8 mouse cellular contexts compared by ENCODE assay signal in the genomic region with DNA sequence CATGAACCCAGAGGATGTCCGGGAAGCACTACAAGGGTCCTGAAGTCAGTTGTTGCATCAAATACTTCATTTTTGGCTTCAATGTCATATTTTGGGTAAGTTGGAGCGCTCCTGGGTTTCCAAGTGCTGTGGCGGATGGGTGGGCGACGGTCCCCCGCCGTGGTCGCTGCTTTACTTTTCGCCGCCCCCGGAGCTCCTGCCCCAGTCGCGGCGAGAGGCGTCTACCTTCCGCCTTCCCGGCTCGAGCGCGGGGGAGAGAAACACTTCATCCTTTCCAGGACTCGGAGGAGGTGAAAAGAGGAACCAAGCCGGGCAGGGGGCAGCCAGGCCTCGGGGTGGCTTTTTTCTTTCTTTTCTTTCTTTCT. TPM values are rescaled to one million over a fixed set of nuclear protein-coding genes. Genes with fewer than 3 reads are reported as not detected.
DNase-seq lines count a peak whose midpoint lies in the region; ATAC-seq and TF ChIP-seq lines count a peak whose summit lies in the region.

No protein-coding gene starts in this region.

- peak overlapping the region; percentile 78 for H3K9ac ChIP-seq in heart, embryonic 15.5 days
- H3K9ac ChIP-seq in limb, embryonic 14.5 days (ENCODE audit: low read depth, low read length, severe bottlenecking) = peak overlapping the region; percentile 77
- H3K9ac ChIP-seq in midbrain, embryonic 16.5 days (ENCODE audit: low read depth, low read length) = peak overlapping the region; percentile 95

- no peak for TF ChIP-seq POLR2A in testis, adult 2 months (IDR thresholded peaks at IDR 0.05; ENCODE audit: control insufficient read depth, low read depth, low read length)
- no peak for TF ChIP-seq POLR2A in limb, embryonic 14.5 days (IDR thresholded peaks at IDR 0.05; ENCODE audit: borderline replicate concordance, extremely low read depth, insufficient read depth, insufficient read length)

- H3K4me2 ChIP-seq in heart, embryonic 15.5 days = peak overlapping the region; percentile 99
- peak overlapping the region; percentile 92 for H3K4me2 ChIP-seq in limb, embryonic 14.5 days (replicated peaks; ENCODE audit: low read depth, low read length, severe bottlenecking)
- peak overlapping the region; percentile 85 for H3K4me2 ChIP-seq in midbrain, embryonic 16.5 days (ENCODE audit: low read length)

- peak overlapping the region; percentile 2; the same call in 1 of the 2 replicates for H3K27ac ChIP-seq in testis, adult 2 months (ENCODE audit: control insufficient read depth, insufficient read depth, low read depth, low read length)
- peak overlapping the region; percentile 70 for H3K27ac ChIP-seq in heart, embryonic 15.5 days
- H3K27ac ChIP-seq in limb, embryonic 14.5 days (replicated peaks; ENCODE audit: low read depth, low read length) = peak overlapping the region; percentile 65
- H3K27ac ChIP-seq in midbrain, embryonic 16.5 days (ENCODE audit: low read length) = peak overlapping the region; percentile 97

- no peaks in the 10 kb centered on the region for H3K9me3 ChIP-seq in heart, embryonic 15.5 days (replicated peaks)
- no peaks in the 10 kb centered on the region for H3K9me3 ChIP-seq in limb, embryonic 14.5 days (ENCODE audit: control insufficient read depth, low read length)
- H3K9me3 ChIP-seq in midbrain, embryonic 16.5 days (replicated peaks; ENCODE audit: control insufficient read depth, low read length, poor library complexity, severe bottlenecking) = no peaks in the 10 kb centered on the region

- H3K27me3 ChIP-seq in testis, adult 2 months (ENCODE audit: control insufficient read depth, insufficient read depth, low read length) = no peaks in the 10 kb centered on the region
- H3K27me3 ChIP-seq in heart, embryonic 15.5 days = 0 out of 2 replicates have a peak, but pooled peaks cover 7% of the 10 kb centered on the region
- peaks cover 7% of the 10 kb centered on the region; the same call in 1 of the 2 replicates for H3K27me3 ChIP-seq in limb, embryonic 14.5 days (ENCODE audit: control insufficient read depth, insufficient read depth, low read length)
- H3K27me3 ChIP-seq in midbrain, embryonic 16.5 days (ENCODE audit: control insufficient read depth, insufficient read depth, low read depth, low read length) = no peaks in the 10 kb centered on the region

- DNase-seq in testis, postnatal 14 days (ENCODE audit: low spot score) = no peak
- peak; percentile 61 for DNase-seq in cerebellum, postnatal 14 days
- DNase-seq in limb, embryonic 14.5 days (ENCODE audit: low spot score) = peak; percentile 16
- peak; percentile 43 for DNase-seq in yolk sac, embryonic 10.5 days (ENCODE audit: low spot score)
- DNase-seq in gastrocnemius, adult 8-10 months (ENCODE audit: low spot score in 2 of 2) = no peak

- peak overlapping the region; percentile 85 for H3K4me3 ChIP-seq in testis, adult 2 months (ENCODE audit: control insufficient read depth, low read depth, low read length)
- H3K4me3 ChIP-seq in heart, embryonic 15.5 days = peak overlapping the region; percentile 92
- H3K4me3 ChIP-seq in limb, embryonic 14.5 days (replicated peaks; ENCODE audit: low read length) = peak overlapping the region; percentile 79
- H3K4me3 ChIP-seq in midbrain, embryonic 16.5 days (ENCODE audit: low read depth, low read length) = peak overlapping the region; percentile 93

- H3K4me1 ChIP-seq in testis, adult 2 months (ENCODE audit: control insufficient read depth, insufficient read depth, low read length) = peaks cover 19% of the 10 kb centered on the region
- H3K4me1 ChIP-seq in heart, embryonic 15.5 days (replicated peaks) = peaks cover 27% of the 10 kb centered on the region
- peaks cover 16% of the 10 kb centered on the region for H3K4me1 ChIP-seq in limb, embryonic 14.5 days (ENCODE audit: control insufficient read depth, insufficient read depth, low read length)
- H3K4me1 ChIP-seq in midbrain, embryonic 16.5 days (ENCODE audit: control insufficient read depth, insufficient read depth, low read length) = peaks cover 28% of the 10 kb centered on the region

- ATAC-seq in heart, embryonic 15.5 days (replicated peaks; ENCODE audit: insufficient number of reproducible peaks, insufficient read depth, low FRiP score, low read depth) = no peak
- ATAC-seq in limb, embryonic 14.5 days (ENCODE audit: low FRiP score, low read depth) = 0 out of 2 replicates have a peak, but pooled peaks have one; percentile 1
- peak; percentile 15 for ATAC-seq in midbrain, embryonic 16.5 days

- no peaks in the 10 kb centered on the region for H3K36me3 ChIP-seq in testis, adult 2 months (ENCODE audit: control insufficient read depth, insufficient read depth, low read length)
- no peaks in the 10 kb centered on the region for H3K36me3 ChIP-seq in heart, embryonic 15.5 days
- no peaks in the 10 kb centered on the region for H3K36me3 ChIP-seq in limb, embryonic 14.5 days (ENCODE audit: control insufficient read depth, insufficient read depth, low read length)
- H3K36me3 ChIP-seq in midbrain, embryonic 16.5 days (ENCODE audit: control insufficient read depth, insufficient read depth, low read length) = no peaks in the 10 kb centered on the region

- no peak for TF ChIP-seq CTCF in testis, adult 2 months (IDR thresholded peaks at IDR 0.05; ENCODE audit: control insufficient read depth, insufficient read depth, insufficient replicate concordance, low read depth, low read length)

- under 1% methylated on average over 23 of the region's 23 CpGs for WGBS in heart, embryonic 15.5 days
- under 1% methylated on average over 23 of the region's 23 CpGs for WGBS in limb, embryonic 14.5 days
- WGBS in midbrain, embryonic 16.5 days = under 1% methylated on average over 23 of the region's 23 CpGs

RNA-seq across cellular contexts. Expression of a gene that starts 0.6 kb away (rescaled TPM):
- polyA plus RNA-seq in testis, adult 2 months (2012; rRNA removed) = 23.6 and 27.9 TPM in 2 replicates
- 14.7 and 18.9 TPM in 2 replicates for polyA plus RNA-seq in heart, embryonic 15.5 days (2015; fragmentation: Nextera tagmentation; extraction: Ambion mirVana)
- 38.8 and 43.9 TPM in 2 replicates for polyA plus RNA-seq in limb, embryonic 14.5 days (2012; rRNA removed)
- polyA plus RNA-seq in limb, embryonic 14.5 days (2014; fragmentation: Nextera tagmentation; extraction: Ambion mirVana) = 44.8 and 50.0 TPM in 2 replicates
- 96.3 and 101 TPM in 2 replicates for polyA plus RNA-seq in midbrain, embryonic 16.5 days (2015; fragmentation: Nextera tagmentation; extraction: Ambion mirVana)
- total RNA-seq in gastrocnemius, adult 8-10 months (2022) = 1 to 10 TPM; 1.1 to 2.0 (median 1.7) TPM

Comparison
In these comparisons a context has a peak if more than half of its experiments do, and no peak if none do; other contexts are left out.
1. H3K27ac ChIP-seq: peak in every context shown above with its lines; median percentile 97 in midbrain, embryonic 16.5 days; 70 in heart, embryonic 15.5 days; 65 in limb, embryonic 14.5 days; 2 in testis, adult 2 months.
2. DNase-seq: peak in cerebellum, postnatal 14 days (2 of 2), limb, embryonic 14.5 days (single experiment) and yolk sac, embryonic 10.5 days (single experiment); none in testis, postnatal 14 days (single experiment) and gastrocnemius, adult 8-10 months (0 of 2).
3. Peak in every context shown above with its lines, with median percentiles within 50 percentile points of each other: H3K4me3 ChIP-seq, H3K4me2 ChIP-seq and H3K9ac ChIP-seq.